ENCODE assay signal across 30 mouse cellular contexts in genomic region chr12:96130796-96131512, GRCm38 (mm10).
A peak's percentile ranks its signal among the peaks of the same experiment; 100 is the strongest.
DNase-seq lines count a peak whose midpoint lies in the region; ATAC-seq and TF ChIP-seq lines count a peak whose summit lies in the region.
"Had no signal": no experiment of that assay in that cellular context is flagged by ENCODE, and none has a peak within 500 bp of the region (broad histone marks: within the 10 kb centered on the region; RNA-seq: fewer than 3 reads in every experiment).

No protein-coding gene starts in this region.

- no peaks in the 10 kb centered on the region for H3K9me3 ChIP-seq in hindbrain, embryonic 12.5 days (replicated peaks)
- H3K9me3 ChIP-seq in hindbrain, postnatal 0 days (ENCODE audit: low read length): no peaks in the 10 kb centered on the region
- H3K9me3 ChIP-seq in midbrain, embryonic 13.5 days: no peaks in the 10 kb centered on the region
- H3K9me3 ChIP-seq: embryonic facial prominence, embryonic 12.5 days; forebrain, embryonic 10.5 days; heart, embryonic 12.5 days; limb, embryonic 10.5 days; limb, embryonic 15.5 days; liver, embryonic 13.5 days; megakaryocyte, embryonic 14.5 days had no signal

- ATAC-seq in hindbrain, embryonic 12.5 days (ENCODE audit: low FRiP score): peak; percentile 82
- ATAC-seq in hindbrain, postnatal 0 days: no peak
- ATAC-seq in midbrain, embryonic 13.5 days: peak; percentile 90
- ATAC-seq: forebrain, postnatal 0 days; intestine, postnatal 0 days; lung, postnatal 0 days had no signal

- DNase-seq in hindbrain, postnatal 0 days (ENCODE audit: low spot score): no peak
- peak; percentile 47 for DNase-seq in brain, embryonic 14.5 days (ENCODE audit: low read depth)
- DNase-seq in embryo, embryonic 10.5 days (ENCODE audit: low spot score): peak; percentile 67
- no peak for DNase-seq in cerebellum, postnatal 36 days
- DNase-seq in retina, postnatal 1 day: no peak
- DNase-seq: adrenal gland, postnatal 25 days; B cell, adult 2 months; cerebellum, adult 2 months; cerebellum, postnatal 25 days; forebrain, postnatal 0 days; heart, adult 2 months; heart, postnatal 4 days; kidney, adult 9 months; kidney, postnatal 10 days; layer of hippocampus, postnatal 36 days; liver, embryonic 13.5 days; lung, adult 18-20 months; lung, postnatal 4 days; spleen, adult 18-20 months; thymus, postnatal 14 days had no signal

- no peak overlapping the region for H3K9ac ChIP-seq in hindbrain, embryonic 12.5 days
- H3K9ac ChIP-seq in hindbrain, postnatal 0 days (replicated peaks; ENCODE audit: low read length): no peak overlapping the region
- no peak overlapping the region for H3K9ac ChIP-seq in midbrain, embryonic 13.5 days (replicated peaks)
- H3K9ac ChIP-seq: embryonic facial prominence, embryonic 12.5 days; forebrain, postnatal 0 days; heart, embryonic 12.5 days; limb, embryonic 15.5 days; liver, embryonic 13.5 days had no signal

- TF ChIP-seq CTCF in hindbrain, postnatal 0 days (IDR thresholded peaks at IDR 0.05; ENCODE audit: low read depth): no peak
- TF ChIP-seq CTCF in brain, embryonic 14.5 days (IDR thresholded peaks at IDR 0.05; ENCODE audit: borderline replicate concordance, extremely low read depth, insufficient read depth, insufficient read length): no peak

- 49% methylated on average over 9 of the region's 9 CpGs for WGBS in hindbrain, embryonic 12.5 days
- 37% methylated on average over 9 of the region's 9 CpGs for WGBS in hindbrain, postnatal 0 days
- 41% methylated on average over 9 of the region's 9 CpGs for WGBS in midbrain, embryonic 13.5 days

- no peak for TF ChIP-seq POLR2A in brain, embryonic 14.5 days (IDR thresholded peaks at IDR 0.05; ENCODE audit: borderline replicate concordance, extremely low read depth, insufficient read depth, insufficient read length, poor library complexity, severe bottlenecking)

- no peak overlapping the region for H3K4me2 ChIP-seq in hindbrain, embryonic 12.5 days (replicated peaks)
- H3K4me2 ChIP-seq in hindbrain, postnatal 0 days (ENCODE audit: low read depth, low read length): no peak overlapping the region
- no peak overlapping the region for H3K4me2 ChIP-seq in midbrain, embryonic 13.5 days (replicated peaks)
- H3K4me2 ChIP-seq: embryonic facial prominence, embryonic 12.5 days; heart, embryonic 12.5 days; limb, embryonic 15.5 days; liver, embryonic 13.5 days had no signal

- no peak overlapping the region for H3K4me3 ChIP-seq in hindbrain, embryonic 12.5 days
- H3K4me3 ChIP-seq in hindbrain, postnatal 0 days (ENCODE audit: low read length): no peak overlapping the region
- no peak overlapping the region for H3K4me3 ChIP-seq in midbrain, embryonic 13.5 days (replicated peaks)
- H3K4me3 ChIP-seq: embryonic facial prominence, embryonic 12.5 days; forebrain, embryonic 10.5 days; heart, adult 2 months; heart, embryonic 12.5 days; limb, embryonic 10.5 days; limb, embryonic 15.5 days; liver, embryonic 13.5 days; megakaryocyte, embryonic 14.5 days had no signal

- H3K36me3 ChIP-seq in hindbrain, embryonic 12.5 days: no peaks in the 10 kb centered on the region
- no peaks in the 10 kb centered on the region for H3K36me3 ChIP-seq in hindbrain, postnatal 0 days (ENCODE audit: insufficient read depth, low read length)
- H3K36me3 ChIP-seq in midbrain, embryonic 13.5 days: no peaks in the 10 kb centered on the region
- H3K36me3 ChIP-seq: embryonic facial prominence, embryonic 12.5 days; forebrain, embryonic 10.5 days; heart, embryonic 12.5 days; limb, embryonic 10.5 days; limb, embryonic 15.5 days; liver, embryonic 13.5 days had no signal

- H3K27ac ChIP-seq in hindbrain, embryonic 12.5 days: no peak overlapping the region
- no peak overlapping the region for H3K27ac ChIP-seq in hindbrain, postnatal 0 days
- H3K27ac ChIP-seq in midbrain, embryonic 13.5 days: no peak overlapping the region
- H3K27ac ChIP-seq: embryonic facial prominence, embryonic 12.5 days; forebrain, embryonic 10.5 days; heart, adult 2 months; limb, embryonic 10.5 days; limb, embryonic 15.5 days; liver, embryonic 13.5 days had no signal

- peaks cover 4% of the 10 kb centered on the region; the same call in 1 of the 2 replicates for H3K4me1 ChIP-seq in hindbrain, embryonic 12.5 days
- no peaks in the 10 kb centered on the region for H3K4me1 ChIP-seq in hindbrain, postnatal 0 days (ENCODE audit: insufficient read depth, low read length)
- H3K4me1 ChIP-seq in midbrain, embryonic 13.5 days (replicated peaks): peaks cover 10% of the 10 kb centered on the region
- H3K4me1 ChIP-seq: embryonic facial prominence, embryonic 12.5 days; heart, embryonic 12.5 days; limb, embryonic 15.5 days; liver, embryonic 13.5 days had no signal

- no peaks in the 10 kb centered on the region for H3K27me3 ChIP-seq in hindbrain, embryonic 12.5 days
- no peaks in the 10 kb centered on the region for H3K27me3 ChIP-seq in hindbrain, postnatal 0 days (ENCODE audit: insufficient read depth, low read length)
- H3K27me3 ChIP-seq in midbrain, embryonic 13.5 days: no peaks in the 10 kb centered on the region
- H3K27me3 ChIP-seq: embryonic facial prominence, embryonic 12.5 days; heart, embryonic 12.5 days; limb, embryonic 15.5 days; liver, embryonic 13.5 days; megakaryocyte, embryonic 14.5 days had no signal

Comparison
In these comparisons a context has a peak if more than half of its experiments do, and no peak if none do; other contexts are left out.
1. DNase-seq: peak in brain, embryonic 14.5 days (single experiment) and embryo, embryonic 10.5 days (single experiment); none in hindbrain, postnatal 0 days (single experiment), cerebellum, postnatal 36 days (0 of 2) and retina, postnatal 1 day (single experiment).